Comparison of ENCODE assay signal across 22 mouse cellular contexts in genomic region chr13:43415249-43415648, GRCm38 (mm10). TPM values are rescaled to one million over a fixed set of nuclear protein-coding genes. Genes with fewer than 3 reads are reported as not detected.
DNase-seq lines count a peak whose midpoint lies in the region; ATAC-seq lines count a peak whose summit lies in the region.
"Had no signal": no experiment of that assay in that cellular context is flagged by ENCODE, and none has a peak within 500 bp of the region (broad histone marks: within the 10 kb centered on the region; RNA-seq: fewer than 3 reads in every experiment).

No protein-coding gene starts in this region.

- peak; percentile 67 for ATAC-seq in CD4-positive, CD25-positive, alpha-beta regulatory T cell, adult 4 months
- ATAC-seq in activated CD4-positive, CD25-positive, alpha-beta regulatory T cell, adult 4 months = peak; percentile 49
- ATAC-seq in inflammation-experienced regulatory T-cells, adult 6 months = peak; percentile 52
- ATAC-seq in megakaryocyte, adult 5-6 weeks (ENCODE audit: poor library complexity, severe bottlenecking) = 0 out of 2 replicates have a peak, but pooled peaks have one; percentile 38
- no peak for ATAC-seq in hindbrain, embryonic 11.5 days (ENCODE audit: low FRiP score)
- ATAC-seq: Patski had no signal

- no peaks in the 10 kb centered on the region for H3K4me1 ChIP-seq in hindbrain, embryonic 11.5 days (replicated peaks; ENCODE audit: control insufficient read depth, insufficient read depth, low read length)
- H3K4me1 ChIP-seq in heart, embryonic 10.5 days = no peaks in the 10 kb centered on the region

- H3K9ac ChIP-seq in hindbrain, embryonic 11.5 days (ENCODE audit: low read depth, low read length) = no peak overlapping the region

- H3K4me3 ChIP-seq in hindbrain, embryonic 11.5 days (ENCODE audit: low read depth, low read length) = no peak overlapping the region
- H3K4me3 ChIP-seq in heart, embryonic 10.5 days = no peak overlapping the region

- H3K27ac ChIP-seq in hindbrain, embryonic 11.5 days (ENCODE audit: low read depth, low read length) = no peak overlapping the region
- H3K27ac ChIP-seq in heart, embryonic 10.5 days = no peak overlapping the region

- no peaks in the 10 kb centered on the region for H3K9me3 ChIP-seq in hindbrain, embryonic 11.5 days (ENCODE audit: control insufficient read depth, low read length)
- H3K9me3 ChIP-seq in heart, embryonic 10.5 days = no peaks in the 10 kb centered on the region
- H3K9me3 ChIP-seq: G1E had no signal

- no peak for DNase-seq in hindbrain, embryonic 11.5 days (ENCODE audit: low spot score)
- DNase-seq in neural tube, embryonic 10.5 days (ENCODE audit: extremely low spot score, low spot score) = no peak
- DNase-seq in heart, embryonic 10.5 days (ENCODE audit: low spot score) = no peak
- DNase-seq in layer of hippocampus, adult 9-11 months = no peak
- DNase-seq: adrenal gland, adult 2 months; adrenal gland, adult 8-10 months; adrenal gland, postnatal 10 days; adrenal gland, postnatal 14 days; adrenal gland, postnatal 25 days; adrenal gland, postnatal 36 days; B cell, adult 2 months; cerebellum, adult 11 months; cerebellum, adult 11-12 months; cerebellum, adult 18-20 months; cerebellum, adult 2 months had no signal

- no peaks in the 10 kb centered on the region for H3K27me3 ChIP-seq in hindbrain, embryonic 11.5 days (ENCODE audit: control insufficient read depth, insufficient read depth, low read length)
- no peaks in the 10 kb centered on the region for H3K27me3 ChIP-seq in heart, embryonic 10.5 days (ENCODE audit: insufficient read depth, poor library complexity, severe bottlenecking)
- H3K27me3 ChIP-seq: CH12.LX, Patski had no signal

- WGBS in hindbrain, embryonic 11.5 days = 79% methylated on average over 1 of the region's 1 CpGs
- 81% methylated on average over 1 of the region's 1 CpGs for WGBS in heart, embryonic 10.5 days

- H3K4me2 ChIP-seq in hindbrain, embryonic 11.5 days (replicated peaks; ENCODE audit: low read depth, low read length) = no peak overlapping the region

- H3K36me3 ChIP-seq in hindbrain, embryonic 11.5 days (ENCODE audit: control insufficient read depth, insufficient read depth, low read length) = 0 out of 2 replicates have a peak, but pooled peaks cover 1% of the 10 kb centered on the region
- H3K36me3 ChIP-seq in heart, embryonic 10.5 days = peaks cover 75% of the 10 kb centered on the region

RNA-seq across cellular contexts. Expression of gene Nol7, which starts 17.1 kb away (rescaled TPM):
- 100 to 1,000 TPM; 126 to 136 TPM for polyA plus RNA-seq in CD4-positive, CD25-positive, alpha-beta regulatory T cell, adult 4 months (2017; shearing (Covaris generic))
- polyA plus RNA-seq in activated CD4-positive, CD25-positive, alpha-beta regulatory T cell, adult 4 months (2017; shearing (Covaris generic)) = 100 to 1,000 TPM; 146 to 156 TPM
- 100 to 1,000 TPM; 161 to 171 (median 171) TPM for polyA plus RNA-seq in inflammation-experienced regulatory T-cells, adult 6 months (2017; shearing (Covaris generic))
- 103 and 124 TPM in 2 replicates for total RNA-seq in megakaryocyte, adult 5-6 weeks (2015)
- total RNA-seq in megakaryocyte, adult 5-6 weeks (2017) = 147 and 159 TPM in 2 replicates
- polyA plus RNA-seq in hindbrain, embryonic 11.5 days (2014; fragmentation: Nextera tagmentation; extraction: Ambion mirVana) = 201 and 215 TPM in 2 replicates
- polyA plus RNA-seq in heart, embryonic 10.5 days (2016; fragmentation: Nextera tagmentation; extraction: Ambion mirVana) = 123 and 130 TPM in 2 replicates

RNA-seq across cellular contexts. Expression of gene Sirt5, which starts 50.0 kb away (rescaled TPM):
- 10 to 100 TPM; 26.9 to 48.4 TPM for polyA plus RNA-seq in CD4-positive, CD25-positive, alpha-beta regulatory T cell, adult 4 months (2017; shearing (Covaris generic))
- polyA plus RNA-seq in activated CD4-positive, CD25-positive, alpha-beta regulatory T cell, adult 4 months (2017; shearing (Covaris generic)) = 10 to 100 TPM; 21.7 to 25.4 TPM
- polyA plus RNA-seq in inflammation-experienced regulatory T-cells, adult 6 months (2017; shearing (Covaris generic)) = 10 to 100 TPM; 17.2 to 49.5 (median 35.4) TPM
- total RNA-seq in megakaryocyte, adult 5-6 weeks (2015) = 1.2 and 2.3 TPM in 2 replicates
- total RNA-seq in megakaryocyte, adult 5-6 weeks (2017) = 0.92 and 2.5 TPM in 2 replicates
- polyA plus RNA-seq in hindbrain, embryonic 11.5 days (2014; fragmentation: Nextera tagmentation; extraction: Ambion mirVana) = 23.7 and 25.6 TPM in 2 replicates
- polyA plus RNA-seq in heart, embryonic 10.5 days (2016; fragmentation: Nextera tagmentation; extraction: Ambion mirVana) = 22.1 and 27.2 TPM in 2 replicates
